8 mouse cellular contexts compared by ENCODE assay signal in genomic region chr8:57651357-57651688, GRCm38 (mm10). TPM values are rescaled to one million over a fixed set of nuclear protein-coding genes. Genes with fewer than 3 reads are reported as not detected.
DNase-seq lines count a peak whose midpoint lies in the region; ATAC-seq and TF ChIP-seq lines count a peak whose summit lies in the region.

No protein-coding gene starts in this region.

- peak overlapping the region; percentile 94 for H3K27ac ChIP-seq in heart, embryonic 13.5 days (replicated peaks)
- H3K27ac ChIP-seq in forebrain, embryonic 13.5 days = peak overlapping the region; percentile 89
- H3K27ac ChIP-seq in liver, embryonic 15.5 days (replicated peaks) = peak overlapping the region; percentile 80

- H3K36me3 ChIP-seq in heart, embryonic 13.5 days = no peaks in the 10 kb centered on the region
- H3K36me3 ChIP-seq in E14TG2a.4 (ENCODE audit: insufficient read depth, low read length) = no peaks in the 10 kb centered on the region
- no peaks in the 10 kb centered on the region for H3K36me3 ChIP-seq in forebrain, embryonic 13.5 days (ENCODE audit: poor library complexity, severe bottlenecking)
- H3K36me3 ChIP-seq in liver, embryonic 15.5 days (replicated peaks) = no peaks in the 10 kb centered on the region

- no peak for DNase-seq in heart, adult 18-20 months
- DNase-seq in adrenal gland, postnatal 36 days = no peak
- no peak for DNase-seq in frontal cortex, postnatal 10 days (ENCODE audit: low spot score in 2 of 2)
- DNase-seq in thymus, postnatal 25 days = no peak

- H3K9ac ChIP-seq in heart, embryonic 13.5 days = peak overlapping the region; percentile 93
- H3K9ac ChIP-seq in forebrain, embryonic 13.5 days = peak overlapping the region; percentile 91
- peak overlapping the region; percentile 75 for H3K9ac ChIP-seq in liver, embryonic 15.5 days

- H3K9me3 ChIP-seq in heart, embryonic 13.5 days = no peaks in the 10 kb centered on the region
- no peaks in the 10 kb centered on the region for H3K9me3 ChIP-seq in E14TG2a.4 (ENCODE audit: low read length)
- no peaks in the 10 kb centered on the region for H3K9me3 ChIP-seq in forebrain, embryonic 13.5 days (replicated peaks)
- no peaks in the 10 kb centered on the region for H3K9me3 ChIP-seq in liver, embryonic 15.5 days (replicated peaks)

- H3K27me3 ChIP-seq in heart, embryonic 13.5 days (replicated peaks) = peaks cover 9% of the 10 kb centered on the region; the same call in 1 of the 2 replicates
- H3K27me3 ChIP-seq in E14TG2a.4 (ENCODE audit: insufficient read depth, low read length) = peaks cover 44% of the 10 kb centered on the region
- H3K27me3 ChIP-seq in forebrain, embryonic 13.5 days = peaks cover 3% of the 10 kb centered on the region; the same call in 1 of the 2 replicates
- H3K27me3 ChIP-seq in liver, embryonic 15.5 days = no peaks in the 10 kb centered on the region

- no peak for TF ChIP-seq CTCF in E14TG2a.4 (conservative IDR thresholded peaks at IDR 0.05; ENCODE audit: low read length)

- peak overlapping the region; percentile 92 for H3K4me3 ChIP-seq in heart, embryonic 13.5 days
- peak overlapping the region; percentile 90 for H3K4me3 ChIP-seq in E14TG2a.4 (replicated peaks; ENCODE audit: low read length)
- peak overlapping the region; percentile 91 for H3K4me3 ChIP-seq in forebrain, embryonic 13.5 days
- H3K4me3 ChIP-seq in liver, embryonic 15.5 days (replicated peaks) = peak overlapping the region; percentile 80

- WGBS in heart, embryonic 13.5 days = 2% methylated on average over 8 of the region's 8 CpGs
- under 1% methylated on average over 8 of the region's 8 CpGs for WGBS in forebrain, embryonic 13.5 days
- under 1% methylated on average over 8 of the region's 8 CpGs for WGBS in liver, embryonic 15.5 days (ENCODE audit: insufficient replicate concordance)

- no peak for ATAC-seq in heart, embryonic 13.5 days (ENCODE audit: extremely low read depth, insufficient number of reproducible peaks, low FRiP score, low TSS enrichment)
- ATAC-seq in forebrain, embryonic 13.5 days = no peak
- ATAC-seq in liver, embryonic 15.5 days (ENCODE audit: insufficient read depth) = no peak

- H3K4me2 ChIP-seq in heart, embryonic 13.5 days = peak overlapping the region; percentile 94
- peak overlapping the region; percentile 91 for H3K4me2 ChIP-seq in forebrain, embryonic 13.5 days
- H3K4me2 ChIP-seq in liver, embryonic 15.5 days = peak overlapping the region; percentile 97

- peaks cover 19% of the 10 kb centered on the region for H3K4me1 ChIP-seq in heart, embryonic 13.5 days
- H3K4me1 ChIP-seq in E14TG2a.4 (replicated peaks; ENCODE audit: low read depth, low read length) = peaks cover 15% of the 10 kb centered on the region
- peaks cover 16% of the 10 kb centered on the region for H3K4me1 ChIP-seq in forebrain, embryonic 13.5 days
- H3K4me1 ChIP-seq in liver, embryonic 15.5 days (replicated peaks) = peaks cover 24% of the 10 kb centered on the region

RNA-seq across cellular contexts. Expression of gene Galnt7, which starts 1.5 kb away (rescaled TPM):
- 5.7 and 5.9 TPM in 2 replicates for polyA plus RNA-seq in heart, embryonic 13.5 days (2015; fragmentation: Nextera tagmentation; extraction: Ambion mirVana)
- total RNA-seq in heart, adult 18-20 months (2021) = 1 to 10 TPM; 4.9 to 5.6 TPM
- polyA plus RNA-seq in forebrain, embryonic 13.5 days (2015; fragmentation: Nextera tagmentation; extraction: Ambion mirVana) = 10.6 and 14.7 TPM in 2 replicates
- 3.5 and 3.8 TPM in 2 replicates for polyA plus RNA-seq in liver, embryonic 15.5 days (2015; fragmentation: Nextera tagmentation; extraction: Ambion mirVana)
- total RNA-seq in adrenal gland, postnatal 36 days (2021) = 10 to 100 TPM; 13.5 to 13.6 TPM
